Mouse (Mus musculus) limb, embryonic 11.5 days (tissue): ENCODE data around the gene Plac9a. TPM values are rescaled to one million over a fixed set of nuclear protein-coding genes. Genes with fewer than 3 reads are reported as not detected.
"Not testable (repeated sequence)": the region's sequence is repeated elsewhere in the genome, so short reads cannot be mapped to it uniquely, and the experiment has no call there.

Experiments
- ATAC-seq: fragments of 200-750 bp; cut with Nextera tagmentation; 2 replicates; pipeline ENCODE4 v1.8.0; 2017; ENCODE audit warnings: low read depth; ENCODE audit not compliant: insufficient number of reproducible peaks, low FRiP score, low TSS enrichment
- DNase-seq: peaks from one replicate; pipeline ENCODE4 v3.0.0-alpha.2; 2015; ENCODE audit warnings: low spot score
- H3K27ac ChIP-seq: fragments of 300-500 bp; sonication (generic); replicated peaks from 2 replicates; pipeline ENCODE4 v1.5.1; 2014; ENCODE audit warnings: low read depth, mild to moderate bottlenecking, low read length
- H3K27me3 ChIP-seq: fragments of 300-500 bp; sonication (generic); 2 replicates; pipeline ENCODE4 v1.6.1; 2014; ENCODE audit warnings: mild to moderate bottlenecking, low read length, mixed read lengths; ENCODE audit not compliant: control insufficient read depth, insufficient read depth
- H3K36me3 ChIP-seq: fragments of 300-500 bp; sonication (generic); 2 replicates; pipeline ENCODE4 v1.6.1; 2014; ENCODE audit warnings: mild to moderate bottlenecking, low read length, moderate library complexity, mixed read lengths; ENCODE audit not compliant: control insufficient read depth, insufficient read depth
- H3K4me1 ChIP-seq: fragments of 300-500 bp; sonication (generic); 2 replicates; pipeline ENCODE4 v1.6.1; 2014; ENCODE audit warnings: low read length, mixed read lengths; ENCODE audit not compliant: control insufficient read depth, insufficient read depth
- H3K4me2 ChIP-seq: fragments of 300-500 bp; sonication (generic); 2 replicates; pipeline ENCODE4 v1.6.1; 2014; ENCODE audit warnings: low read depth, mild to moderate bottlenecking, moderate library complexity; ENCODE audit not compliant: severe bottlenecking
- H3K4me3 ChIP-seq: fragments of 300-500 bp; sonication (generic); 2 replicates; pipeline ENCODE4 v1.5.1; 2014; ENCODE audit warnings: low read depth, low read length
- H3K9ac ChIP-seq: fragments of 300-500 bp; sonication (generic); 2 replicates; pipeline ENCODE4 v1.6.1; 2014; ENCODE audit warnings: mild to moderate bottlenecking, low read length
- H3K9me3 ChIP-seq: fragments of 300-500 bp; sonication (generic); 2 replicates; pipeline ENCODE4 v1.6.1; 2016; ENCODE audit warnings: low read length; ENCODE audit not compliant: control insufficient read depth
- WGBS: fragments of 180-500 bp; shearing (Covaris S2); extraction: QIAGEN DNeasy Blood & Tissue Kit; methylation state at CpG from one replicate; pipeline ENCODE4 v1.1.7; 2014; 5-methylcytosine and 5-hydroxymethylcytosine counted together
- polyA plus RNA-seq: library from polyadenylated mRNA; unstranded; fragments of >200 nt; fragmentation: Nextera tagmentation; extraction: Ambion mirVana; gene quantifications from 2 replicates; pipeline ENCODE4 v1.2.1, GENCODE M21; 2014

Gene Plac9a
- polyA plus RNA-seq, 1 experiment from 2014 or later, result not detected

DNA sequence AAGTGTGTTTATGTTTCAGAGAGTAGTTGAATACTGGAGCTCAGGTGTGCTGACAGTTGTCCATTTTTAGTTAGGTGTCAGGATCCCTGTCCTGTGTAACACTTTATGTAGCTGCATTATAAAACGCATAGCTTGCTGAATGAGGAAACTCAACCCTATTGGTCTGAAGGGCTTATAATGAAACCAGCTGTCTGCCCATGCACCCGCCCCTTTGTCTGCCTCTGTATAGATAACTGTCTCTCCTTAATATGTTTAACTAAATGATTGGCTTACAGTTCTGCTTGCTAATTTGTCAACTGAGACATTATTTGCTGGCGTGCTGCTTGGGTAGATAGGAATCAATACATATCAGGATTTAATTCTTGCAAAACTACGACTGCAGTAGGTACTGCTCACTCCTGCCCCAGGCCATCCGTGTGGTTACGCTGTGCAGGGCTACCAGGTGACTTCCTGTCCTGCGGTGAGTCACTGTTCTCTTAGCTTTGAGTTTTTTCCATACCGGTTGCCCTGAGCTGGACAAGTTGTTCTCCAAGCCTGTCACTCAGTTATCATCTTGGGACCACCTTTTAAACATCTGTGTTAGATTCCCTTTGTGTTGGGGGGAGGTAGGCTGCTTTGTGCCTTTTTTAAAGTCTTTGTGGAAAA is 47.5 kb downstream of the Plac9a start:
- no peak overlapping the region for H3K9ac ChIP-seq
- WGBS, result 60% methylated on average over 8 of the region's 8 CpGs
- H3K4me3 ChIP-seq, result no peak overlapping the region
- no peaks in the 10 kb centered on the region for H3K9me3 ChIP-seq
- H3K4me2 ChIP-seq, result no peak overlapping the region
- H3K36me3 ChIP-seq, result no peaks in the 10 kb centered on the region
- no peak overlapping the region for H3K27ac ChIP-seq
- H3K4me1 ChIP-seq, result no peaks in the 10 kb centered on the region
- no peaks in the 10 kb centered on the region for H3K27me3 ChIP-seq
- ATAC-seq (no peak), DNase-seq (no peak)

DNA sequence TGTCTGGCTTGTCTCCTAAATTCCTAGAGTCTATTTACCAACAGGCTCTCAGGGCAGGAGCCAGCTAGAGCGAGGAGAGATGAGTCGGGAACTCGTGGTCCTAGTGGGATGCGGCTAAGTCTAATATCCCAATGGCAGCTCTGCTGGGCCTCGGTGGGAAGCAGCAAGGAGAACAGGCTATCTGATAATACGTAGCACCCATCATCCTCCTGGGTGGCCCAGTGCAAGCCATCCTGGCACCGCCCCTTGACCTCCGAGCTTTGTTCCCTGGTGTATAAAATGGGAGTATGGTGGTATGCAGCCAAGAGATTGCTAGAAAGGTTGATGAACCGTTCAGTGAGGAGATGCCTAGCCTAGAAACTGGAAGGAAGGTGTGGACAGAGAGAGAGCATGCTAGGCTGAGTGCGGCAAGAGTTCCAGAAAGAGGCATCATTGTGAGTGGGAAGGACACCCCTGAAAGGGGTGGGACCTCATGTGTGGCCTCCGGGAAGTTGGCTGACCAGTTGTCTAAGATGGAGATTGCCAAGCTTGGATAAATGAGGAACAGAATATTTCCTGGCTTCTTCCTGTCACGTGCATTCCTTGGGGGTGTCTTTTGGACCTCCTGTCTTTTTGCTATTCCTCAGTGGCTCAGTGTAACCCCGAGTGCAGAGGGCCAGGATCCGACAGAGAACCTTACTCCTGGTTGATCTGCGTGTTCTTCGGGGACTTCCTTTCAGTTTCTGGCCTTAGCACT is 49.0 kb downstream of the Plac9a start:
- Histone ChIP-seq H3K36me3 (no peaks in the 10 kb centered on the region), H3K27me3 (no peaks in the 10 kb centered on the region), H3K27ac (no peak overlapping the region), H3K9me3 (no peaks in the 10 kb centered on the region), H3K9ac (no peak overlapping the region), H3K4me1 (no peaks in the 10 kb centered on the region), H3K4me3 (no peak overlapping the region), H3K4me2 (no peak overlapping the region)
- 87% methylated on average over 16 of the region's 16 CpGs for WGBS
- ATAC-seq, result no peak
- DNase-seq, result no peak

DNA sequence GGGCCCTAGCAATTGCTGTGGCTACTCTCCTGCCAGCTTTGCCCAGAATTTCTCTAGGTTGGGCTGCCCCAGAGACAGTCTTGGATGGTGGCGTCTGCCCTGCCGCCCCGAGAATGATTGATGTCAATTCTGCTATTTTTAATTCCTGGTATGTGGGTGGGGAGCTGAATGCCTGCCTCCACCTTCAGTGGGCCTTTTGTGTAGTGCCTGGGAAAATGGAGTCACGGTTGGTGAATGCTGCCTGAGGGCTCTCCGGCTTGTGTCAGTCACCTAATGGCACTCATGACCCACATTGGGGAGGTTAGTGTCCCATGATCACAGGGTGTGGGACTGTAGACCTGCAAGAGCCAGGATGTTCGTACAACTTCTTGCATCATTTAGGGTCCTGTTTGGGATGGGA is 49.6 kb downstream of the Plac9a start:
- no peak overlapping the region for H3K4me2 ChIP-seq
- H3K9ac ChIP-seq, result no peak overlapping the region
- no peak overlapping the region for H3K27ac ChIP-seq
- no peaks in the 10 kb centered on the region for H3K36me3 ChIP-seq
- ATAC-seq, result no peak
- H3K4me1 ChIP-seq, result no peaks in the 10 kb centered on the region
- DNase-seq, result no peak
- no peaks in the 10 kb centered on the region for H3K27me3 ChIP-seq
- 78% methylated on average over 6 of the region's 6 CpGs for WGBS
- no peaks in the 10 kb centered on the region for H3K9me3 ChIP-seq
- H3K4me3 ChIP-seq, result no peak overlapping the region

GRCm38 (mm10) chr14:25852121-25852561 is 50.8 kb downstream of the Plac9a start:
- Histone ChIP-seq H3K9ac (no peak overlapping the region), H3K4me1 (peaks cover 4% of the 10 kb centered on the region; the same call in 1 of the 2 replicates), H3K9me3 (no peaks in the 10 kb centered on the region), H3K36me3 (no peaks in the 10 kb centered on the region), H3K27ac (no peak overlapping the region), H3K27me3 (no peaks in the 10 kb centered on the region), H3K4me3 (no peak overlapping the region), H3K4me2 (no peak overlapping the region)
- ATAC-seq (no peak), DNase-seq (no peak)
- WGBS, result 87% methylated on average over 11 of the region's 11 CpGs

- no peak overlapping the region for H3K27ac ChIP-seq
- 65% methylated on average over 6 of the region's 6 CpGs for WGBS
- H3K4me3 ChIP-seq, result no peak overlapping the region
- DNase-seq (no peak), ATAC-seq (no peak)
- peaks cover 4% of the 10 kb centered on the region; the same call in 1 of the 2 replicates for H3K4me1 ChIP-seq
- H3K9ac ChIP-seq, result no peak overlapping the region
- H3K9me3 ChIP-seq, result no peaks in the 10 kb centered on the region
- no peaks in the 10 kb centered on the region for H3K27me3 ChIP-seq
- H3K36me3 ChIP-seq, result no peaks in the 10 kb centered on the region
- no peak overlapping the region for H3K4me2 ChIP-seq
These were observed 51.7 kb downstream of the Plac9a start for GRCm38 (mm10) chr14:25851189-25851588.

DNA sequence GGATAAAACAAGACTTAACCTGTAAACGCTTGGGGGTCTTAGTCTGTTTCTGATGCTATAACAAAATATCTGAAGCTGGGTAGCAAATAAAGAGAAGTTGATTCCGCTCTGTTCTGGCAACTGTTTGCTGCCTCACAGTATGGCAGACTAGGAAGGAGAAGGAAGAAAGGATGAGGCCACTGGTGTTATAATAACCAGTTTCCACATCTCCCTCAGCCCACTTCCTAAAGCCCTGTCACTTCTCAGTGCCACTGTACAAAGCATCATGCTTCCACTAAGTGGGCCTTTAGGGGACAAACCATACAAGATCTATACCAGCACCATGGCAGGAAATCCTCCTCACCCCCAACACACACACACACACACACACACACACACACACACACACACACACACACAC is 52.5 kb downstream of the Plac9a start:
- no peak overlapping the region for H3K4me2 ChIP-seq
- H3K4me3 ChIP-seq, result no peak overlapping the region
- no peak overlapping the region for H3K27ac ChIP-seq
- no peak for ATAC-seq
- no peaks in the 10 kb centered on the region for H3K27me3 ChIP-seq
- H3K36me3 ChIP-seq, result no peaks in the 10 kb centered on the region
- WGBS, result 87% methylated on average over 2 of the region's 2 CpGs
- peaks cover 4% of the 10 kb centered on the region; the same call in 1 of the 2 replicates for H3K4me1 ChIP-seq
- H3K9me3 ChIP-seq, result no peaks in the 10 kb centered on the region
- DNase-seq, result no peak
- no peak overlapping the region for H3K9ac ChIP-seq

- DNase-seq, H3K9me3 ChIP-seq, H3K27ac ChIP-seq, H3K4me2 ChIP-seq, ATAC-seq, H3K4me3 ChIP-seq, H3K4me1 ChIP-seq, H3K27me3 ChIP-seq, H3K36me3 ChIP-seq, H3K9ac ChIP-seq: not testable (repeated sequence)
- WGBS, result 90% methylated on average over 3 of the region's 4 CpGs
These were observed 54.2 kb downstream of the Plac9a start for GRCm38 (mm10) chr14:25848708-25849107.

GRCm38 (mm10) chr14:25848237-25848636 is 54.7 kb downstream of the Plac9a start:
- Histone ChIP-seq H3K27me3 (peaks cover 2% of the 10 kb centered on the region), H3K36me3 (no peaks in the 10 kb centered on the region), H3K9me3 (no peaks in the 10 kb centered on the region), H3K4me1 (peaks cover 4% of the 10 kb centered on the region; the same call in 1 of the 2 replicates), H3K9ac (no peak overlapping the region), H3K4me3 (no peak overlapping the region), H3K4me2 (no peak overlapping the region), H3K27ac (no peak overlapping the region)
- WGBS, result 84% methylated on average over 6 of the region's 6 CpGs
- ATAC-seq (no peak), DNase-seq (no peak)
